Mouse (Mus musculus) neural tube, embryonic 13.5 days (tissue): Measurements from ENCODE around the gene Ddx39. TPM values are rescaled to one million over a fixed set of nuclear protein-coding genes. Genes with fewer than 3 reads are reported as not detected.
A peak's percentile ranks its signal among the peaks of the same experiment; 100 is the strongest.

Source experiments
- ATAC-seq: fragments of 200-750 bp; cut with Nextera tagmentation; 2 replicates; pipeline ENCODE4 v1.8.0; 2017; ENCODE audit warnings: low read depth, mild to moderate bottlenecking, moderate TSS enrichment, moderate library complexity
- H3K27ac ChIP-seq: fragments of 300-500 bp; sonication (generic); replicated peaks from 2 replicates; pipeline ENCODE4 v1.5.1; 2015; ENCODE audit warnings: moderate library complexity, mild to moderate bottlenecking, inconsistent platforms
- H3K27me3 ChIP-seq: fragments of 300-500 bp; sonication (generic); 2 replicates; pipeline ENCODE4 v1.6.1; 2015; ENCODE audit warnings: mild to moderate bottlenecking, inconsistent platforms
- H3K36me3 ChIP-seq: fragments of 300-500 bp; sonication (generic); 2 replicates; pipeline ENCODE4 v1.6.1; 2015; ENCODE audit warnings: mild to moderate bottlenecking, inconsistent platforms
- H3K4me1 ChIP-seq: fragments of 300-500 bp; sonication (generic); replicated peaks from 2 replicates; pipeline ENCODE4 v1.6.1; 2015; ENCODE audit warnings: inconsistent platforms
- H3K4me2 ChIP-seq: fragments of 300-500 bp; sonication (generic); 2 replicates; pipeline ENCODE4 v1.6.1; 2015; ENCODE audit warnings: inconsistent platforms, mild to moderate bottlenecking, moderate library complexity
- H3K4me3 ChIP-seq: fragments of 300-500 bp; sonication (generic); 2 replicates; pipeline ENCODE4 v1.5.1; 2015; ENCODE audit warnings: mild to moderate bottlenecking, inconsistent platforms
- H3K9ac ChIP-seq: fragments of 300-500 bp; sonication (generic); 2 replicates; pipeline ENCODE4 v1.6.1; 2015; ENCODE audit warnings: moderate library complexity, mild to moderate bottlenecking, inconsistent platforms
- H3K9me3 ChIP-seq: fragments of 300-500 bp; sonication (generic); 2 replicates; pipeline ENCODE4 v1.6.1; 2016; ENCODE audit warnings: inconsistent platforms
- WGBS: fragments of 180-500 bp; shearing (Covaris S2); methylation state at CpG from one replicate; pipeline ENCODE4 v1.1.7; 2015; 5-methylcytosine and 5-hydroxymethylcytosine counted together
- polyA plus RNA-seq: library from polyadenylated mRNA; unstranded; fragments of >200 nt; fragmentation: Nextera tagmentation; extraction: Ambion mirVana; gene quantifications from 2 replicates; pipeline ENCODE4 v1.2.1, GENCODE M21; 2015

Ddx39 gene
- polyA plus RNA-seq, 1 experiment from 2014 or later: 105 TPM

DNA sequence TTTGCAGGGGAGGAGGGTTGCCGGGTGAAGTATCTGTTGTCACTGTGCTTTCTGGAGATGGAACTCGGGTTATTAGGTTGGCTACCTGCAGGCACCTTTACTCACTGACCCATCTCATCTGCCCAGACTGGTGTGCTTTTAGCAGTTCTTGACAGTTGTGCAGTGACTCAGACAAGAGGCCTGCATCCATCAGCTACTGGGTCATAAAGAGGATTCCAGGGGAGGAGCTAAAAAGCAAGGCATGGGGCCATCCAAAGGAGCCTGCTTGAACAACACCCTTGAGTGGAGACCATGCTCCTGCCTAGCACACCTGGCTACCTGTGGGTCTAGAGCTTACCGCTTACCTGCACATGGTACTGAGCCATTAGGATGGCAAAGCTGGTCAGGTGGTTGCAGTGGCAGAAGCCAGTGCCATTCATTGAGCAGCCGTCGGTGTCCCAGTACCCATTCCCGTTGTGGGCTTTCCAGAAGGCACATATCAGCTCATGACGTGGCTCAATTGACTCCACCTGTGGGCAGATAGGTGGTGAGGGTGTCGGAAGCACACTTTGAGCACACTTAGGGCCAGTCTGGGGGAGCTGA, 10.6 kb downstream of the Ddx39 start:
- Histone ChIP-seq H3K4me1 (no peaks in the 10 kb centered on the region), H3K9me3 (no peaks in the 10 kb centered on the region), H3K9ac (no peak overlapping the region), H3K27ac (no peak overlapping the region), H3K4me3 (no peak overlapping the region), H3K36me3 (peaks cover 59% of the 10 kb centered on the region), H3K27me3 (no peaks in the 10 kb centered on the region), H3K4me2 (no peak overlapping the region)
- WGBS: 92% methylated on average over 8 of the region's 8 CpGs
- ATAC-seq: no peak

DNA sequence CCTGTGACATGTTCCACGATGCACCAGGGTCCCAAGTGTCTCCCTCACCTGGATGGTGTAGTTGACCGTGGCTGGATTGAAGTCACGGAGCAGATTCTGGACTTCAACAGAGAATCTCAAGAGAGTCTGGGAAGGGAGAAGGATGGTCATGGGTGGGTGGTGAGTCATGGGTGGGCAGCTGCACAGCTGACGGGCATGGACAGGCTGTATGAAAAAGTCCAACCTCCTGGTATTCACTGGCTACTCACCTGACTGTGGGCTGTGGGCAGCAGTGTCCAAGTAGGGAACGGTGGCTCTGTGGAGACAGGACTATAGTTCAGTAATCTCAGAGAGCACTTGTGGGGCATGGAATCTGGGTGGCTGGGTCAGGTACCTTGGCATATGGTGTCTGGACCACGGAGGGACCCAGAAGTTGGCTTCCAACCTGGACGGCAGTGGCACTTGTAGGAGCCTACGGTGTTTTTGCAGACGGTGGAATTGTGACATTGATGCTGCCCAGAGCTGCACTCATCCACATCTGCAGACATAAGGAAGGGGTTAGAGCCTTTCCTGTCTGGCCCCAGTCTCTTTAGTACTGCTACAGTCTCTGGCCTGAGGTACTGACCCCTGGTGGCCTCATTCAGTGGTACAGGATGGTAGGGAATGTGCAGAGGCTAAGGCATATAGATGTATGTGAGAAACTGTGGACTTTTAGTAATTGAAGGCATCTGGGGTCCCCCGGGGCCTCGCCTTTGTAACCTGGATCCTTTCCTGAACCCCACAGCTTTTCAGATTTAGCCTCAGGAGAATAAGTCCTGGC, 14.2 kb downstream of the Ddx39 start:
- no peak for ATAC-seq
- Histone ChIP-seq H3K27ac (no peak overlapping the region), H3K9me3 (no peaks in the 10 kb centered on the region), H3K27me3 (no peaks in the 10 kb centered on the region), H3K4me3 (no peak overlapping the region), H3K36me3 (peaks cover 23% of the 10 kb centered on the region), H3K4me2 (no peak overlapping the region), H3K4me1 (no peaks in the 10 kb centered on the region), H3K9ac (no peak overlapping the region)
- 83% methylated on average over 11 of the region's 11 CpGs for WGBS

DNA sequence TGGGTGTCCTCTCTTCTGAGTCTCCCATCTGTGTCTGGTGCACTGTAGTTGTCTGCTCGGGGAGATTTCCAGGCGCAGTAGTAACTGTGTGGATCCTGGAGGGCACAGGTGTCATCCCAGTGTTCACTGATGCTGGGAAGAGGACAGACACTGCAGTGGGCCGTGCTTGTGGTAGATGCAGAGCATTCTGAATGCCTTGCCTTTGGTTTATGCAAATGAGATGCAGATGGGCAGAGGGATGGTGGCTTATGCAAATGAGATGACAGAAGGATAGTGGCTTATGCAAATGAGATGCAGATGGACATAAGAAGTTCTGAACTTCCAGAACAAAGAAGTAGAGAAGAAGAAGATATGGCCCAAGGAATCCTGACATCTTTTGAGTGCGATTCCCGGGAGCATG, 16.9 kb downstream of the Ddx39 start:
- H3K9ac ChIP-seq: no peak overlapping the region
- H3K36me3 ChIP-seq: no peaks in the 10 kb centered on the region
- no peak overlapping the region for H3K4me2 ChIP-seq
- no peaks in the 10 kb centered on the region for H3K9me3 ChIP-seq
- H3K27ac ChIP-seq: no peak overlapping the region
- 72% methylated on average over 5 of the region's 5 CpGs for WGBS
- no peaks in the 10 kb centered on the region for H3K27me3 ChIP-seq
- ATAC-seq: no peak
- H3K4me1 ChIP-seq: no peaks in the 10 kb centered on the region
- no peak overlapping the region for H3K4me3 ChIP-seq

DNA sequence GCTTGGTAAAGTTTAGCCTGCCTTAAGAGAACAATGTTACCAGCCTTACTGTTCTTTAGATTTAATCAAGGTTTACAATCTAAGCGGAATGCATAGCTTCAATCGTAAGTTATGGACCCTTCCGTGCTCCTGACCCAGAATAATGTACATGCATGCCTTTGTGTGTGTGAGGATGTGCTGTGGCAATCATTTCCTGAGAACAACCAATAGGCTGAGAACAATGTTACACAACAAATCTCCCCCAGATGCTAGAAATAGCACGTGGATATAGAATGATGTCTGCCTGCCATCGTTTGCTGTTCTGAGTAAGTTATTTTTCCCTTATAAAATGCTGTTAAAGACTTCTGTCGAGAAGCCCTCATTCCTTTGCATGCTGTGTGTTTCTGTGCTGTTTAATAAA, 17.9 kb downstream of the Ddx39 start:
- no peak overlapping the region for H3K4me2 ChIP-seq
- no peaks in the 10 kb centered on the region for H3K27me3 ChIP-seq
- no peak for ATAC-seq
- H3K9me3 ChIP-seq: no peaks in the 10 kb centered on the region
- H3K4me1 ChIP-seq: peaks cover 5% of the 10 kb centered on the region; the same call in 1 of the 2 replicates
- WGBS: 83% methylated on average over 6 of the region's 6 CpGs
- no peak overlapping the region for H3K9ac ChIP-seq
- no peaks in the 10 kb centered on the region for H3K36me3 ChIP-seq
- no peak overlapping the region for H3K4me3 ChIP-seq
- no peak overlapping the region for H3K27ac ChIP-seq

DNA sequence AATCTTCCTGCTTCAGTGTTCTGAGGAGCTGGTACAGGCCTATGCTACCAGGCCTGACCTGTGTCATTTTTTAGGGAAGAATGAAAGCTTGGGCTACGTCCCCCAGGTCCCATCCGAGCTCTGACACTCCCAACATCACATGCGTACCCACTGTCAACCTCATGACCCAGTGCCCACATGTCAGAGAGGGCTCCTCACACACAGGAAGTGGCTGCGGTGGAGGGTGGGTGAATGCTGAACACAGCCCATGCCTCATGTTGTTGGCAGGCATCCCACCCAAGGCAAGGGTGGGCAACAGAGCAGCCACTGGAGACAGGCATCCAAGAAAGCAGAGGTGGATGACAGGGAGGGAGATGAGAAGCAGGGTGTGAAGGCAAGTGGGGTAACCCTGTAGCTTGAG, 21.7 kb downstream of the Ddx39 start:
- H3K27me3 ChIP-seq: peaks cover 25% of the 10 kb centered on the region
- no peaks in the 10 kb centered on the region for H3K36me3 ChIP-seq
- H3K27ac ChIP-seq: no peak overlapping the region
- H3K9me3 ChIP-seq: no peaks in the 10 kb centered on the region
- H3K4me1 ChIP-seq: peaks cover 23% of the 10 kb centered on the region
- WGBS: 92% methylated on average over 4 of the region's 4 CpGs
- no peak overlapping the region for H3K9ac ChIP-seq
- H3K4me2 ChIP-seq: no peak overlapping the region
- no peak for ATAC-seq
- no peak overlapping the region for H3K4me3 ChIP-seq

DNA sequence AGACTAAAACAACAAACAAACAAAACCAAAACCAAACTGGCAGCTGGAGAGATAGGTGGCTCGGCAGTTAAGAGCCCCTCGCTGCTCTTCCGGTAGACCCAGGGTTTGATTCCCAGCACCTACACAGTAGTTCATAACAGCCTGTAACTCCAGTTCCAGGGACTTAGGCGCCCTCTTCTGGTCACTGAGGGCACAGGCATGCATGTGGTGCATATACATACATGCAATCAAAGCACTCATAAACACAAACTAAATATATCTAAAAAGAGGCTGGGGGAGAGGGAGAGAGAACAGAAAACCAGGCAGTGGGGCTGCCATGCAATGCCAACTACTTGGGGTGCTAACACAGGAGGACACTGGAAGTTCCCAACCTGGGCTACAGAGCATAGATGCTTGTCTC, 22.4 kb downstream of the Ddx39 start:
- Histone ChIP-seq H3K9ac (no peak overlapping the region), H3K4me1 (peaks cover 23% of the 10 kb centered on the region), H3K27me3 (peaks cover 31% of the 10 kb centered on the region), H3K36me3 (no peaks in the 10 kb centered on the region), H3K4me3 (no peak overlapping the region), H3K27ac (no peak overlapping the region), H3K4me2 (no peak overlapping the region), H3K9me3 (no peaks in the 10 kb centered on the region)
- ATAC-seq: no peak
- 79% methylated on average over 4 of the region's 4 CpGs for WGBS

DNA sequence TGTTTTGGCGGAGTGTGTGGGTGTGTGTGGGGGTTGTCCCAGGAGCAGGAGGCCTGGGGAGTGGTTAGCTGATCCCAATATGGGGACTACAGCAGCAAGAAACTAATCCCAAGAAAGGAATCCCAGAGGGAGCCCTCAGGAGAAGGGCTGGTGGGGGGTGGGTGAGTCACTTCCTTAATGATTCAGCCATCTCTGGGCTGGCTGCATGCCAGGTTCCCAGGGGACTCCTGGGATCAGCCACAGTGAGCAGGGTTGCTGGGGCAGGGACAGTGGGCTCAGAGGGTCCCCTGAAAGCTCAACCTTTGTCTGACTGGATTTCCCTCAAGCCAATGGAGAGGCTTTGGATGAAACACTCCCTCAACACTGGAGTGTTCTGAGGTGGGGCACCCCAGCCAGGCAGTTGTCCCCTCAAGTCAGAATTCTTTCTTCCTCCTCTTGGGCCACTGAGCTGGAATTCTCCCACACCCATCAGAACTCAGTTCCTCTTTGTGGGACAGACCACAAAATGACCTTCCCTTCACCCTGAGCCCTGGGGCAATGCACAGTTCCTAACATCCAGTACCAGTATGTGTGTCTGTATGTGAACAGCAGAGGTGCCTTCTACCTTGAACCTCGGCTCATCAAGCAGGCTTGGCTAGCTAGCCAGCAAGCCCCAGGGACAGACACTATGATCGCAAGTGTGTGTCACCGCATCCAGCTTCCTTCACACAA, 23.0 kb downstream of the Ddx39 start:
- H3K4me2 ChIP-seq: peak overlapping the region; percentile 77; the same call in 1 of the 2 replicates
- H3K9ac ChIP-seq: 0 out of 2 replicates have a peak overlapping the region, but pooled peaks have one; percentile 23
- no peaks in the 10 kb centered on the region for H3K9me3 ChIP-seq
- ATAC-seq: no peak
- peaks cover 23% of the 10 kb centered on the region for H3K4me1 ChIP-seq
- 0 out of 2 replicates have a peak overlapping the region, but pooled peaks have one; percentile 4 for H3K27ac ChIP-seq
- 70% methylated on average over 4 of the region's 4 CpGs for WGBS
- H3K4me3 ChIP-seq: no peak overlapping the region
- H3K27me3 ChIP-seq: peaks cover 38% of the 10 kb centered on the region
- no peaks in the 10 kb centered on the region for H3K36me3 ChIP-seq

DNA sequence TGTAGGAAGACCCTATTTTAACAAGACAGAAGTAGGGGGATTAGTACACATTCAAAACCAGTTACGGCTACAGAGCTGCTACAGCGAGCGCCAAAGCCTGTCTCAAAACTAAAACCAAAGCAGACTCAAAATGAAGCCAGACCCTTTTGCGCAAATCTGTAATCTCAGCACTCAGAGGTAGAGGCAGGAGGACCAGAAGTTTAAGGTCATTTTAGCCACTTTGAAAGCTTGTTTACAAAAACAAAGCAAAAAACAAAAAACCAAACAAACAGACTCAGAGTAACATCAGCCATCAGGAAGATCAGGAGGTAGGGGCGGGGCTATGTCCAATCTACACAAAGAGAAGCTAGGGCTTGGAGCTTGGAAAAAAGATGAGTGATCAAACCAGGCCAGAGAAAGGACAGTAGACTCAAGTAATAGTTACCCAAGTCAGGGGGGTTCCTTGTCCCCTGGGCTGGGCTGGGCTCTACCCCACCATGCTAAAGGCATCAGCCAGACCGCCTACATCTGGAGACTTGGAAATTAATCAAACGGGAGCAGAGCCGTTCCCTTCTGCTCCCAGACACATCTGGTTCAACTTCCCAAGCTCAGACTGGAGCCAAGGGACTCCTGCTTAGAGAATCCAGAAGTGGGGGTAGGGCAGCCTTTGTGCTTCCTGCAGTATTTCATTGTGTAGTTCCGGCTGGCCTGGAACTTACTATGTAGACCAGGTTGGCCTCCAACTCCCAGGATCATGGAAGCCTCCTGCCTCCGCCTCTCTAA, 24.2 kb downstream of the Ddx39 start:
- Histone ChIP-seq H3K36me3 (no peaks in the 10 kb centered on the region), H3K9me3 (no peaks in the 10 kb centered on the region), H3K27ac (peak overlapping the region; percentile 50; the same call in 1 of the 2 replicates), H3K9ac (no peak overlapping the region), H3K4me2 (peak overlapping the region; percentile 77), H3K27me3 (peaks cover 40% of the 10 kb centered on the region), H3K4me3 (0 out of 2 replicates have a peak overlapping the region, but pooled peaks have one; percentile 3), H3K4me1 (peaks cover 23% of the 10 kb centered on the region)
- 81% methylated on average over 10 of the region's 10 CpGs for WGBS
- no peak for ATAC-seq

DNA sequence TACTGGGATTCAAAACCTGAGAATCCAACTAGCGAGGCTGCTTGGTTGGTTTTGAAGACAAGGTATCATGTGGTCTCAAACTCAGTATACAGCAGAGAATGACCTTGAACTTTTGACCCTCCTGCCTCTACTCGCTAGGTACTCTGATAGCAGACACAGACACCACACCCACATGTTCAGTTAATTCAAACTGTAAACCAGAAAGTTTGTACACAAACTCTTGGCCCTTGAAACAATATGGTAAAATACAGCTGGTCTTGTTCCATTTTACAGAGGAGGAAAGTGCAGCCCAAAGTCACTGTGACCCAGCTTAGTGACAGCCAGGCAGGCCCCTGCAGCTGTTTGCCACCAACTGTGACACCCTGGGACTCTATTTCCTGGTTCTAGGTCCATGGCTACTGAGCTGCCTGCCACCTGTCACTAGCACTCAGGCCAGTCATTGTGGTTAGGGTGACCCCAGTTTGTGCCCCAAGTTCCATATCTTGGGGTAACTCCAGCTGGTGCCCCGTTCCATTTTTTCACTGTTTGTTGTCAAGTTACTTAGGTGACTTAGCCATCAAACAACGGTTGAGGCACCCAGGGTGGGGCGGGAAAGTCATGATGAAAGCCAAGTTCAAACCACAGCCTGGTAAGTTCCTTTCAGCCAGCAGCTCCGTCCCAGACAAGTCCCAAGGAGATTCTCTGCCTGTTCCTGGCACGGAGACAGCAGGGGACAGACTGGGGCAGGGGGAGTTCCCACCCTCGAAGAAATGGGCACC, 24.9 kb downstream of the Ddx39 start:
- peak overlapping the region; percentile 77 for H3K4me2 ChIP-seq
- ATAC-seq: no peak
- peaks cover 47% of the 10 kb centered on the region for H3K27me3 ChIP-seq
- WGBS: 43% methylated on average over 8 of the region's 8 CpGs
- H3K27ac ChIP-seq: peak overlapping the region; percentile 50; the same call in 1 of the 2 replicates
- H3K4me3 ChIP-seq: peak overlapping the region; percentile 45
- peaks cover 23% of the 10 kb centered on the region for H3K4me1 ChIP-seq
- no peaks in the 10 kb centered on the region for H3K36me3 ChIP-seq
- peak overlapping the region; percentile 22; the same call in 1 of the 2 replicates for H3K9ac ChIP-seq
- H3K9me3 ChIP-seq: no peaks in the 10 kb centered on the region

DNA sequence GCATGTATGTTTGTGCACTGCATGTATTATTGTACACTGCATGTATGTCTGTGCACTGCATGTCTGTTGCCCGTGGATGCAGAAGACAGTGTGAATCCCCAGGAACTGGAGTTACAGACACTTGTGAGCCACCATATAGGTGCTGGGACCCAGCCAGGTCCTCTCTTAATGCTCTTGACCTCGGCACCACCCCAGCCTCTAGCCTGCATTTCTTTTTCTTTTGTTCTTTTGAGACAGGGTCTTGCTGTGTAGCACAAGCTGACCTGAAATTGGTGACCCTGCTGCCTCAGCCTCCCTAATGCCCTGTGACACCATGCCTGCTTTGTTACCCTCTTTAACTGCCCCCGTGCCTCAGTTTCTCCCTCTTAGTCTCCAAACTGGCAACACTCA, 25.6 kb downstream of the Ddx39 start:
- peak; percentile 24; the same call in 1 of the 2 replicates for ATAC-seq
- Histone ChIP-seq H3K36me3 (no peaks in the 10 kb centered on the region), H3K9me3 (no peaks in the 10 kb centered on the region), H3K4me2 (peak overlapping the region; percentile 77), H3K27me3 (peaks cover 54% of the 10 kb centered on the region), H3K4me1 (peaks cover 23% of the 10 kb centered on the region), H3K4me3 (peak overlapping the region; percentile 45), H3K9ac (peak overlapping the region; percentile 68), H3K27ac (0 out of 2 replicates have a peak overlapping the region, but pooled peaks have one; percentile 2)
- WGBS: 13% methylated on average over 3 of the region's 3 CpGs
